Mouse (Mus musculus) stomach, embryonic 15.5 days (tissue): ENCODE data around the gene Col15a1. TPM values are rescaled to one million over a fixed set of nuclear protein-coding genes. Genes with fewer than 3 reads are reported as not detected.

Source experiments
- ATAC-seq: fragments of 200-750 bp; cut with Nextera tagmentation; 2 replicates; pipeline ENCODE4 v1.8.0; 2017; ENCODE audit warnings: low read depth, moderate number of reproducible peaks, moderate TSS enrichment; ENCODE audit not compliant: insufficient read depth, low FRiP score
- H3K27ac ChIP-seq: fragments of 300-500 bp; sonication (generic); 2 replicates; pipeline ENCODE4 v1.5.1; 2015; ENCODE audit warnings: mild to moderate bottlenecking, inconsistent platforms
- H3K27me3 ChIP-seq: fragments of 300-500 bp; sonication (generic); replicated peaks from 2 replicates; pipeline ENCODE4 v1.6.1; 2015; ENCODE audit warnings: inconsistent platforms
- H3K36me3 ChIP-seq: fragments of 300-500 bp; sonication (generic); 2 replicates; pipeline ENCODE4 v1.6.1; 2015; ENCODE audit warnings: inconsistent platforms
- H3K4me1 ChIP-seq: fragments of 300-500 bp; sonication (generic); 2 replicates; pipeline ENCODE4 v1.6.1; 2015; ENCODE audit warnings: inconsistent platforms
- H3K4me2 ChIP-seq: fragments of 300-500 bp; sonication (generic); 2 replicates; pipeline ENCODE4 v1.6.1; 2015; ENCODE audit warnings: mild to moderate bottlenecking, inconsistent platforms
- H3K4me3 ChIP-seq: fragments of 300-500 bp; sonication (generic); replicated peaks from 2 replicates; pipeline ENCODE4 v1.5.1; 2015; ENCODE audit warnings: inconsistent platforms
- H3K9ac ChIP-seq: fragments of 300-500 bp; sonication (generic); 2 replicates; pipeline ENCODE4 v1.6.1; 2015; ENCODE audit warnings: inconsistent platforms
- H3K9me3 ChIP-seq: fragments of 300-500 bp; sonication (generic); 2 replicates; pipeline ENCODE4 v1.6.1; 2016; ENCODE audit warnings: inconsistent platforms
- WGBS: fragments of 180-500 bp; shearing (Covaris S2); methylation state at CpG from one replicate; pipeline ENCODE4 v1.1.7; 2015; 5-methylcytosine and 5-hydroxymethylcytosine counted together
- polyA plus RNA-seq: library from polyadenylated mRNA; unstranded; fragments of >200 nt; fragmentation: Nextera tagmentation; extraction: Ambion mirVana; gene quantifications from 2 replicates; pipeline ENCODE4 v1.2.1, GENCODE M21; 2015

Gene Col15a1
- polyA plus RNA-seq, 1 experiment from 2014 or later = 23.7 TPM

DNA sequence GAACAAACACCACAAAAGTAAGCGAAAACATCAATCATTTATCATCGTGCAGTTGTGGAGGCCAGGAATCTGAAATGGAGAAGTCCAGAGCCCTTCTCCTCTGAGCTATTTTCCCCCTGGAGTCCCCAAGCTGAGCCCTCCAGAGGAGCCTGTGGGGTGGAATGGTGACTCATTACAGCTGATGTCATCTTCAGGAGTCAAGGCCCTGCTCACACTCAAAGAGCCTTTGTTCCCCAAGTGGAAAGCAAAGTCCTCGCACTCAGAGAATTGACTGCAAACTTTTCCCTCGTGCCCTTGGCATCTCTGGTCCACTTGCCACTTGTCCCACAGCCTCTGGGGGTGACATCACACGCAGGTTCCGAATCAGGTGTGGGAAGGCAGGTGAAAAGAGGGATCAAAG is 23.4 kb downstream of the Col15a1 start:
- Histone ChIP-seq H3K36me3 (no peaks in the 10 kb centered on the region), H3K9me3 (no peaks in the 10 kb centered on the region), H3K27ac (no peak overlapping the region), H3K4me1 (peaks cover 22% of the 10 kb centered on the region; the same call in 1 of the 2 replicates), H3K4me3 (no peak overlapping the region), H3K4me2 (no peak overlapping the region), H3K27me3 (no peaks in the 10 kb centered on the region), H3K9ac (no peak overlapping the region)
- no peak for ATAC-seq
- 72% methylated on average over 6 of the region's 6 CpGs for WGBS

DNA sequence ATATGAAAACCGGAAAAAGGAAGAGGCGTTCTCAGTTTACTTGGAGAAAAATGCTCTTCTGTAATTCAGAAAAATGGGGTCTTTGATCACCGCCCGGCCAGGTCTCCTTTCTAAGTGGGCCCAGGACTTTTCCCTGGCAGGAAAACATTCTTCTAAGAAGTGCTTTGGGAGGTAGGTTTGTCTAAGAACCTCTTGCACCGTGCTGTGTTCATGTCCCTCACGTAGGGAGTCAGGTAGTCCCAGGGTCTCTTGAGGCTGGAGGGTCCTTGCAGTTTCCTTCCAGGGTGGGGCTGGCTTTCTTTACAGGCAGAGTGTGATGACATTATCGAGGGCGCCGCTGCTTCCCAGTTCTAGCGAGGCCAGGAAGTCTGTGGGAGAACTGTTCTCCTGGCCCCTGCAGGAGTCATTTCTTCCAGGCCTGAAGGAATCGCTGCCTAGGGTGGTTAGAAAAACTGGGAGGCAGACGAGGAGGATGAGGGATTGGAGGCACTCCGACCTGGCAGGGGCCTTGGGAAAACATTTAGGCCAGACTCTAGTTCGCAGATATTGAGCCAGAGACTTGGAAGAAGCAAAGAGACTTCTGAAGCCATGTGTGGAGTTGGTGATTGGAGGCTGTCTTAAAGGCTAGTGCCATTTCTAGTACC is 25.4 kb downstream of the Col15a1 start:
- Histone ChIP-seq H3K4me2 (no peak overlapping the region), H3K9me3 (no peaks in the 10 kb centered on the region), H3K9ac (no peak overlapping the region), H3K27me3 (no peaks in the 10 kb centered on the region), H3K27ac (no peak overlapping the region), H3K4me3 (no peak overlapping the region), H3K36me3 (no peaks in the 10 kb centered on the region), H3K4me1 (peaks cover 10% of the 10 kb centered on the region; the same call in 1 of the 2 replicates)
- WGBS = 68% methylated on average over 14 of the region's 14 CpGs
- ATAC-seq = no peak

DNA sequence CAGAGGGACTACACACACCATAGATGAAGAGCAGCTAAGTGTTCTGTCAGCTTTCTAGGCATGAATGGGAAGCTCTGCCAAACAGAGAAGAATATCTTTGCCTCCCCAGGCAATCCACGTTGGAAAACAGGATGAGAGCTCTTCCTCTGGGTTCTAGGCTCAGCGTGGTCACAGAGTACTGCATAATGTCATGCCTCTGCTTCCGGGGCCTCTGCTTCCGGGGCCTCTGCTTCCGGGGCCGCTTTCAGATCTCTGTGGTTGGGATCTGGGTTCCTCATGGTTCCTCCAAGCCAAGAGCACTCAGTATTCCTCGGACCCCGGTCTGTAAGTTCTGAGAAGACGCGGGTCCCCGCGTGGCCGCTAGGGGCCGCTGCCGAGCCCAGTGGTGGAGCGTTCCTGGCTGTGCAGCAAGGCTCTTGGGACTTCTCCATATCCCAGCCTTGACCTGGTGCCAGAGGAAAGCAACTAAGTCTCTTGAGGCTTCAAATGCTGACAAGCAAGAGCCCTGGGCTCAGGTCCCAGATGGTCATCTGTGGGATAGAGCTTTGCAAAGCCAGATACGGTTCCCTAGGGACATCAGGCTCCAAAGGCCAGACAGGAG is 26.8 kb downstream of the Col15a1 start:
- Histone ChIP-seq H3K27ac (no peak overlapping the region), H3K4me3 (no peak overlapping the region), H3K9me3 (no peaks in the 10 kb centered on the region), H3K9ac (no peak overlapping the region), H3K36me3 (no peaks in the 10 kb centered on the region), H3K4me2 (no peak overlapping the region; the same call in 1 of the 2 replicates), H3K27me3 (no peaks in the 10 kb centered on the region), H3K4me1 (peaks cover 4% of the 10 kb centered on the region; the same call in 1 of the 2 replicates)
- ATAC-seq = peak; percentile 32; the same call in 1 of the 2 replicates
- 23% methylated on average over 17 of the region's 17 CpGs for WGBS

DNA sequence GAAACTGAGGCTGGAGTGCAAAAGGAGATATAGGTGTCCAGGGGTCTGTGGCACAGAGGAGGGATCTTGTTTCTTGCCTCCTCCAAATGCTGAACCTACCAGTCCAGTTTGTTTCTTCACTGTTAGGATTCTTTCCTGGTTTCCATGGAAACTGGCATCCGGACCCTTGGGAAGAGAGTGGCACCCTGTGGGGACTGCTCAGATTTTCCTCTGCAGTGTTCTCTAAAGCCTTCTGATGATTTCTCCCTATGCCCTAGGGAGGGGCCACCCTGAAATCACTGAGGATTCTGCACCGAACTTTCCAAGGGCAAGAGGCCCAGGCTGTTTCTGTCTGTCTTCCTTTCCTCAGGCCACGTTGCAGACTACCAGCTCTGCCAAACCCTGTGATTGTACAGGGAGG is 27.4 kb downstream of the Col15a1 start:
- Histone ChIP-seq H3K27me3 (no peaks in the 10 kb centered on the region), H3K36me3 (no peaks in the 10 kb centered on the region), H3K4me3 (no peak overlapping the region), H3K9ac (no peak overlapping the region), H3K9me3 (no peaks in the 10 kb centered on the region), H3K4me1 (peaks cover 4% of the 10 kb centered on the region; the same call in 1 of the 2 replicates), H3K27ac (no peak overlapping the region), H3K4me2 (no peak overlapping the region)
- ATAC-seq = no peak
- WGBS = 52% methylated on average over 3 of the region's 3 CpGs

DNA sequence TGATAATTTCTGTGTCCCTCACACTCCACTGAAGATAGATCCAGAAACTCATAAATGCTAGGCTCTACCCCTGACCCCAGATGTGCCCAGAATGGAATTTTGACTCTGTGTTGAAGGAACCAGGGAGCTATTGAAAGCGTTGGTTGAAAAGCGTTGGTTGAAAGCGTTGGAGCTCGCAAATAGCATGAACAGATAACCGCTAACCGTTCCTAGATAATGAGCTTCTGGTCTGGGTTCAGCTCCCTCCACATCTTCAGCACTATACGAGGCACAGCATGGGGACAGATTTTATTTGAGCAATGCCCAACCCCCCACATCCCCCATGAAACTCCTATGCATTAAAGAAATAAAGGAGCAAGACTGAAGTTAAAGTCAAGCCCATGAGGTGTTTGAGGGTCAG is 28.1 kb downstream of the Col15a1 start:
- Histone ChIP-seq H3K27ac (no peak overlapping the region), H3K4me3 (no peak overlapping the region), H3K4me1 (peaks cover 5% of the 10 kb centered on the region), H3K27me3 (no peaks in the 10 kb centered on the region), H3K9ac (no peak overlapping the region), H3K36me3 (no peaks in the 10 kb centered on the region), H3K4me2 (no peak overlapping the region), H3K9me3 (no peaks in the 10 kb centered on the region)
- 89% methylated on average over 7 of the region's 7 CpGs for WGBS
- no peak for ATAC-seq

DNA sequence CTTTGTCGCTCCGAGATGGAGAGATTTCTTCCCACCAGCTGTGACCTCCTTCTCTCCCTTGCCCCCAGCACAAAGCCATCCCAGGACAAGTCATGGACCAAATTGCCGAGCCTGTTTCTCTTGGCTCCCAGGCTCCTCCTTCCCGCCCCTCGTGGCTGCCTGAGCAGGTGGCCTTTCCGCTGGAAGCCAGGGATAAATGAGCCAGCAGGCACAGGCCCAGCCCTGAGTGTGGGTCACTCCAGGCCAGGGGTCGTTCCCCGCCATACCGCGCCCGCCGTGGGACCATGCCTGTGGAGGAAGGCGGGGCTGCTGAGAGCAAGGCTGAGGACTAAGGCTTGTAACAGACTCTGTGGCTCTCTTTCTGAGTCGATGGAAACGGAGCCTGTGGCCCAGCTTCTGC is 29.3 kb downstream of the Col15a1 start:
- WGBS = 45% methylated on average over 15 of the region's 15 CpGs
- no peak overlapping the region for H3K9ac ChIP-seq
- no peaks in the 10 kb centered on the region for H3K36me3 ChIP-seq
- H3K9me3 ChIP-seq = no peaks in the 10 kb centered on the region
- no peak overlapping the region for H3K27ac ChIP-seq
- H3K4me3 ChIP-seq = no peak overlapping the region
- H3K4me1 ChIP-seq = peaks cover 8% of the 10 kb centered on the region
- no peaks in the 10 kb centered on the region for H3K27me3 ChIP-seq
- no peak for ATAC-seq
- H3K4me2 ChIP-seq = no peak overlapping the region

DNA sequence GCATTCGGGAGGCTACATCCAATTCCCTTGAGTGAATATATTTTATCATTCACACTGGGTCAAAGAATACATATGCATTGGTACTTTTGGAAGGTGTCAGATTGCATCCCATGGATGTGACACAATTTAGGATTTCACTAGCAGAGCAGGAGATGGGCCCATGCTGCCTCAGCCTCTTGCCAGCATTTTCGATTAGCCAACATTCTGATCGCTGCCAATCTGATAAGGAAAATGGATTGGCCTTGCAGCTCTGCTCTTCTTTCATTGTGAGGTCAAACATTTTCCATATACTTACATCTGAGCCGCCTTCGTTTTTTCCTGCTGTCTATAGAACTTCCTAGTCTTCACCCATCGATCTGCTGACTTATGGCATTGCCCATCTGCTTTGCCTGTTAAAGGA is 31.2 kb downstream of the Col15a1 start:
- no peaks in the 10 kb centered on the region for H3K27me3 ChIP-seq
- H3K9me3 ChIP-seq = no peaks in the 10 kb centered on the region
- H3K36me3 ChIP-seq = no peaks in the 10 kb centered on the region
- 79% methylated on average over 6 of the region's 6 CpGs for WGBS
- no peak overlapping the region for H3K27ac ChIP-seq
- H3K4me1 ChIP-seq = peaks cover 8% of the 10 kb centered on the region
- no peak overlapping the region for H3K9ac ChIP-seq
- ATAC-seq = no peak
- H3K4me2 ChIP-seq = no peak overlapping the region
- H3K4me3 ChIP-seq = no peak overlapping the region

DNA sequence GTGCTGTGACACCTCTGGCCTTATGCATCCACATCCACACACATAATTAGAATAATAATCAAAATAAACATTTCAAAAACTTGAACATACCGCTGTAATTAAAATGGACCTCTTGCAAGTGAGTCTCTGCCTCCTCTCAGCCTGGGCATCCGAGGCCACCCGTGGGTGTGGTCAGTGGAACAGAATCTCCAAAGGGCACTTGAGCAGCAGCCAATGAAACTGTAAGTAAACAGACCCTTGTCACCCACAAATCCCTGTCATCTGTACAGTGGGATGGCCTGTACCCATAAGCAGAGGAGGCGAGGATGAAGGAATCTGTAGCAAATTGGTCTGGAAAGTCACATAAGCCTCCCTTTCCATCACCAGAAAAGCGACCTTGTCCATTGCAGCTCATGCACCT is 32.9 kb downstream of the Col15a1 start:
- ATAC-seq = no peak
- Histone ChIP-seq H3K27me3 (no peaks in the 10 kb centered on the region), H3K9me3 (no peaks in the 10 kb centered on the region), H3K9ac (no peak overlapping the region), H3K27ac (no peak overlapping the region), H3K36me3 (no peaks in the 10 kb centered on the region), H3K4me2 (no peak overlapping the region), H3K4me1 (peaks cover 4% of the 10 kb centered on the region; the same call in 1 of the 2 replicates), H3K4me3 (no peak overlapping the region)
- WGBS = 72% methylated on average over 5 of the region's 5 CpGs

DNA sequence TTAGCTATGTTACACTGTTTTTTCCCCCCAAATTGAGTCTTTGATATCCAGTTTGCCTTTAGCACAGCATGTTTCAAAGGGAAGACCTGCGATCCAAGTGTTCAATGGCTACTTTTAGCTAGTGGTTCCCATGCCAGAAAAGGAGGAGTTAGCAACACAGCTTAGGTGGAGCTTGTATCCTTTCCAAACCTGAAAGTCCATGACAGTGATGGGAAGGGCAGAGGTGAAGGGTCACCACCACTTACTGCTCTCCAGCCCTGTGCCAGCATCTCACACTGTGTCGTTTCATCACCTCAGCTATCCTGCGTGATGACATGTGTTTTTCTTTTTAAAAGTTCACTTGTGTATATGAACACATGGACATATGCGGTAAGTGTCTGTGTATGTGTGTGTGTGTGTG is 34.2 kb downstream of the Col15a1 start:
- H3K4me3 ChIP-seq = no peak overlapping the region
- H3K9ac ChIP-seq = no peak overlapping the region
- 68% methylated on average over 4 of the region's 4 CpGs for WGBS

DNA sequence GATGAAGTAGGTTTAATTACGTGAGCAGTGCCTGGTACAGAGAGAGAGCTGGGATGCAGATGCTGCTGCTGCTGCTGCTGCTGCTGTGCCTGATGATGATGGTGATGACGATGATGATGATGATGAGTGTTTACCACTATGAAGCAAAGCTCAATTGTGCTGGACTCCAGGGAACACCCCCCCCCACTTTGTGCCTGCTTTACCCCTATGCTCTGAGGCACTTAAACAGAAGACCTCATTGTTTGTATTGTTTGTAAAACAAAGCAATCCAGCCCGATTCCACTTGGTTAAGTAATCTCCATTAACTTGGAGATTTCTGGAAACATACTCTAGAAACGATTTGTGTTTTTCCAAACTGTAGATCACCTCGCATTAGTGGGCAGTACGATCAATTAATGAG is 36.7 kb downstream of the Col15a1 start:
- peaks cover 14% of the 10 kb centered on the region for H3K4me1 ChIP-seq
- H3K4me3 ChIP-seq = no peak overlapping the region
- no peaks in the 10 kb centered on the region for H3K9me3 ChIP-seq
- H3K9ac ChIP-seq = no peak overlapping the region
- no peak overlapping the region for H3K27ac ChIP-seq
- H3K4me2 ChIP-seq = no peak overlapping the region
- H3K27me3 ChIP-seq = no peaks in the 10 kb centered on the region
- H3K36me3 ChIP-seq = no peaks in the 10 kb centered on the region
- WGBS = 57% methylated on average over 6 of the region's 6 CpGs
- ATAC-seq = no peak

More for the DNA sequence above, 34.2 kb downstream of the Col15a1 start:
- Histone ChIP-seq H3K9me3 (no peaks in the 10 kb centered on the region), H3K4me2 (no peak overlapping the region), H3K27ac (no peak overlapping the region), H3K36me3 (no peaks in the 10 kb centered on the region), H3K4me1 (peaks cover 7% of the 10 kb centered on the region), H3K27me3 (no peaks in the 10 kb centered on the region)
- no peak for ATAC-seq

DNA sequence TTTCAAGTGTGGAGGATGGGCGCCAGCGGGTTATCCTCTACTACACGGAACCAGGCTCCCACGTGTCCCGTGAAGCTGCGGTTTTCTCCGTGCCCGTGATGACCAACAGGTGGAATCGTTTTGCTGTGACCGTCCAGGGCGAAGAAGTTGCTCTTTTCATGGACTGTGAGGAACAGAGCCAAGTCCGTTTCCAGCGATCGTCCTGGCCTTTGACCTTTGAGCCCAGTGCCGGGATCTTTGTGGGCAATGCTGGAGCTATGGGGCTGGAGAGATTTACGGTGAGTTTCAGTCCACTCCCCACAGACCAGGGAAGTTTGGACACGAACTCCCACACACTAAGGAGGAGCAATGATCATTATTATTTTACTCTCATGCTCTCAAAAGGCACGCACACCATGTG is 37.7 kb downstream of the Col15a1 start:
- Histone ChIP-seq H3K4me2 (no peak overlapping the region), H3K36me3 (no peaks in the 10 kb centered on the region), H3K4me3 (no peak overlapping the region), H3K27ac (no peak overlapping the region), H3K27me3 (no peaks in the 10 kb centered on the region), H3K4me1 (peaks cover 14% of the 10 kb centered on the region), H3K9ac (no peak overlapping the region), H3K9me3 (no peaks in the 10 kb centered on the region)
- ATAC-seq = no peak
- WGBS = 91% methylated on average over 18 of the region's 18 CpGs

DNA sequence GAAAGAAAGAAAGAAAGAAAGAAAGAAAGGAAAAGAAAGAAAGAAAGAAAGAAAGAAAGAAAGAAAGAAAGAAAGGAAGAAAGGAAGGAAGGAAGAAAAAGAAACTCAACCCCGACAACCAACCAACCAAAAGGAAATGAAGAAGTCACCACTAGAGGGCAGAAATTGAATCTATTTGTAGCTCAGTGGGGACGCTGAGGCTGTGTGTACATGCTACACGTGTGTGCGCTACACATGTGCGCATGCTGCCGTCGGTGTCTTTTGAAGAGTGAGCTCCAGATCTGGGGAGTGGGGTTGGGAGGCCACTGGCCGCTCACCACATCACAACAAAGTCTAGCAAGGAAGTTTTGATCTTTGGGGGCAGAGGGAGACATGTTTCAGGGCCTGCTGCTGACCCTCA is 38.9 kb downstream of the Col15a1 start:
- ATAC-seq = no peak
- Histone ChIP-seq H3K9ac (no peak overlapping the region), H3K4me2 (no peak overlapping the region), H3K4me3 (no peak overlapping the region), H3K36me3 (no peaks in the 10 kb centered on the region), H3K4me1 (peaks cover 10% of the 10 kb centered on the region; the same call in 1 of the 2 replicates), H3K27ac (no peak overlapping the region), H3K27me3 (no peaks in the 10 kb centered on the region), H3K9me3 (no peaks in the 10 kb centered on the region)
- 54% methylated on average over 8 of the region's 8 CpGs for WGBS
